Mouse (Mus musculus): Measurements from ENCODE around the gene Gigyf2. TPM values are rescaled to one million over a fixed set of nuclear protein-coding genes. Genes with fewer than 3 reads are reported as not detected.

The Gigyf2 gene
- polyA plus RNA-seq, 1 experiment from 2014 or later, result 26.9 TPM

DNA sequence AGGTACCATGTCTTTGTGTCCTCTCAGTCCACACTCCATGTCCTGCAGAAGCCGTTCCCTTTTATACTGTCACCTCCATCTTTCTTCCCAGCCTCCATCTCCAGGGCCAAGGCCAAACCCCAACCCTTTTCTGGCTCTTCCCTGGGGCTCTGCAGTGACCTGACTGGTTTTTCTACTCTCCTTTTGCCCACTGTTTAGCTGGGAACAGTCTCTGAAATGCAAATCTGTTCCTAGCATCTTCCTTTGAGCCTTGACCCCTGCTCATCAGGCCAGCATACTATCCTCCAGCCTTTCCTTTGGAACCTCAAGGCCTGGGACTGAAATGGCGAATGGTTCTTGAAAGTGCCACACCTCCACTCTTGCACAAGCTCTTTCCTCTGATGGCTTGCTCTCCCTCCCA is 13.7 kb upstream of the Gigyf2 start:
- no peak for ATAC-seq (replicated peaks; ENCODE audit: insufficient number of reproducible peaks, low FRiP score, low TSS enrichment)
- WGBS (ENCODE audit: insufficient replicate concordance), result 83% methylated on average over 2 of the region's 2 CpGs
- Histone ChIP-seq H3K4me3 (ENCODE audit: low read depth, low read length) (no peak overlapping the region), H3K9me3 (replicated peaks; ENCODE audit: control insufficient read depth, low read length) (no peaks in the 10 kb centered on the region), H3K27me3 (ENCODE audit: control insufficient read depth, insufficient read depth, low read length) (no peaks in the 10 kb centered on the region), H3K9ac (ENCODE audit: low read depth, low read length) (no peak overlapping the region), H3K36me3 (ENCODE audit: control insufficient read depth, insufficient read depth, low read length) (no peaks in the 10 kb centered on the region), H3K27ac (ENCODE audit: low read depth, low read length) (no peak overlapping the region), H3K4me1 (ENCODE audit: control insufficient read depth, insufficient read depth, low read length) (no peaks in the 10 kb centered on the region), H3K4me2 (no peak overlapping the region)

DNA sequence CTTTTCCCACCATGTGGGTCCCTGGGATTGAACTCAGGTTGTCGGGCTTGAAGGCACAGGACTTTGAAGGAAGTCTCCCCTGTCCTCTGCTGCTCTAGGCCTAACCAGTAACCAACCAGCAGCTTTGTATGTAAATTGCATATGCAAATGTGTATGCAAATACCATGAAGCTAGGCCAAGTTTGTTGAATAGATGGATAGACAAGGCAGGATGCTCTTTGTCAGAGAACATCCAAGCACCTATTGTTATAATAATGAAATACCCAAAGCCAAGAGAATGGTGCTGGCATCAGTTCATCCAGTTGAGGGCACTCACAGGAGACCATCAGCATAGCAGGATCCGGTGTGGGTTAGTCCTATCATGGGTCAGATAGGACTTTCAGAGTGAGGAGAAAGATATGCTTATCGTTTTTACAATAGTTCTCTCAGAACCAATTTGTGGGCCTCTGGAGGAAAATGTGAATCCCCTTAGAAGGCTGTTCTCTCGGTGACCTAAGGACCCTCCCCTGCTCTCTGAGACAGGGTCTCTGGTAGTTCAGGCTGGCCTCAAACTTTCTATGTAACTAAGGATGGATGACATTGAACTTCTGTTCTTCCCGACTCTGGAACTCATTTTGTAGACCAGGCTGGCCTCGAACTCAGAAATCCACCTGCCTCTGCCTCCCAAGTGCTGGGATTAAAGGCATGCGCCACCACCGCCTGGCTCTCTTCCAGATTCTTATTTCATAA is 12.8 kb upstream of the Gigyf2 start:
- H3K9ac ChIP-seq (ENCODE audit: low read depth, low read length), result no peak overlapping the region
- no peaks in the 10 kb centered on the region for H3K9me3 ChIP-seq (replicated peaks; ENCODE audit: control insufficient read depth, low read length)
- no peak overlapping the region for H3K4me2 ChIP-seq
- H3K4me3 ChIP-seq (ENCODE audit: low read depth, low read length), result no peak overlapping the region
- H3K36me3 ChIP-seq (ENCODE audit: control insufficient read depth, insufficient read depth, low read length), result no peaks in the 10 kb centered on the region
- no peak overlapping the region for H3K27ac ChIP-seq (ENCODE audit: low read depth, low read length)
- no peaks in the 10 kb centered on the region for H3K4me1 ChIP-seq (ENCODE audit: control insufficient read depth, insufficient read depth, low read length)
- H3K27me3 ChIP-seq (ENCODE audit: control insufficient read depth, insufficient read depth, low read length), result no peaks in the 10 kb centered on the region
- no peak for ATAC-seq (replicated peaks; ENCODE audit: insufficient number of reproducible peaks, low FRiP score, low TSS enrichment)
- 80% methylated on average over 8 of the region's 8 CpGs for WGBS (ENCODE audit: insufficient replicate concordance)

DNA sequence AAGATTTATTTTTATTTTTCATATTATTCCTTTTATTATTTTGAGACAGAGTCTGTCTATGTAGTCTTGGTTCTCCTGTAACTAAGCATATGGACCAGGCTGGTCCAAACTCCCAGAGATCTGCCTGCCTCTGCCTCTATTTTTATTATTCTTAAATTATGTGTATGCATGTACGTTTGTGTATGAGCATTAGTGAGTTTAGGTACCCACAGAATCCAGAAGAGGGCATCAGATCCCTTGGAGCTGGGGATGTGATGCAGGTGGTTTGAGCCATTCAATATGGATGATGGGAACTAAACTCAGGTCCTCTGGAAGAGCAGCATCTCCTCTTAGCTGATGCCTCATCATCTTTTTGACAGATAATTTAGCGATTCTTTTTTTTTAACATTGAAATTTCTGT is 11.4 kb upstream of the Gigyf2 start:
- H3K27ac ChIP-seq (ENCODE audit: low read depth, low read length), result no peak overlapping the region

DNA sequence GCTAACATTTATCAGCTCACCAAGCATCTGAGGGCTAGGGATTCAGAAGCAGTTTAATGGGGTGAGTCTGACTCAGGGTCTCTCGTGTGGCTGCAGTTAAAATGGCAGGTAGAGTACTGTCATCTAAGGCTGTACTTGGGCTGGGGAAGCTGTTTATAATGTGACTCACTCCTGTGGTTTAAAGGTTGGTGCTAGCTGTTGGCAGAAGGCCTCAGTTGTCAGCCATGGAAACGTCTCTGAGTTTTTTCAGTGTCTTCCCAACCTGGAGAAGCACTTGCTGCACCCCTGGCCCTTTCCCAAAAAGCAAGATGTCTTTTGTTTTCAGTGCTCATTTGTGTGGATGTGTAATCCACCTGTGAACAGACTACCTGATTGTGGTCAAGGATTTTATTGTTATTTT is 10.9 kb upstream of the Gigyf2 start:
- Histone ChIP-seq H3K9me3 (replicated peaks; ENCODE audit: control insufficient read depth, low read length) (peaks cover 6% of the 10 kb centered on the region; the same call in 1 of the 2 replicates), H3K4me1 (ENCODE audit: control insufficient read depth, insufficient read depth, low read length) (no peaks in the 10 kb centered on the region), H3K4me3 (ENCODE audit: low read depth, low read length) (no peak overlapping the region), H3K4me2 (no peak overlapping the region), H3K36me3 (ENCODE audit: control insufficient read depth, insufficient read depth, low read length) (no peaks in the 10 kb centered on the region), H3K9ac (ENCODE audit: low read depth, low read length) (no peak overlapping the region), H3K27me3 (ENCODE audit: control insufficient read depth, insufficient read depth, low read length) (no peaks in the 10 kb centered on the region), H3K27ac (ENCODE audit: low read depth, low read length) (no peak overlapping the region)
- ATAC-seq (replicated peaks; ENCODE audit: insufficient number of reproducible peaks, low FRiP score, low TSS enrichment), result no peak
- 72% methylated on average over 2 of the region's 2 CpGs for WGBS (ENCODE audit: insufficient replicate concordance)

More for the DNA sequence above, 11.4 kb upstream of the Gigyf2 start:
- no peak overlapping the region for H3K9ac ChIP-seq (ENCODE audit: low read depth, low read length)
- no peak for ATAC-seq (replicated peaks; ENCODE audit: insufficient number of reproducible peaks, low FRiP score, low TSS enrichment)
- H3K4me3 ChIP-seq (ENCODE audit: low read depth, low read length), result no peak overlapping the region
- 85% methylated on average over 2 of the region's 2 CpGs for WGBS (ENCODE audit: insufficient replicate concordance)
- no peaks in the 10 kb centered on the region for H3K4me1 ChIP-seq (ENCODE audit: control insufficient read depth, insufficient read depth, low read length)
- H3K27me3 ChIP-seq (ENCODE audit: control insufficient read depth, insufficient read depth, low read length), result no peaks in the 10 kb centered on the region
- H3K9me3 ChIP-seq (replicated peaks; ENCODE audit: control insufficient read depth, low read length), result peaks cover 5% of the 10 kb centered on the region; the same call in 1 of the 2 replicates
- no peak overlapping the region for H3K4me2 ChIP-seq
- H3K36me3 ChIP-seq (ENCODE audit: control insufficient read depth, insufficient read depth, low read length), result no peaks in the 10 kb centered on the region

DNA sequence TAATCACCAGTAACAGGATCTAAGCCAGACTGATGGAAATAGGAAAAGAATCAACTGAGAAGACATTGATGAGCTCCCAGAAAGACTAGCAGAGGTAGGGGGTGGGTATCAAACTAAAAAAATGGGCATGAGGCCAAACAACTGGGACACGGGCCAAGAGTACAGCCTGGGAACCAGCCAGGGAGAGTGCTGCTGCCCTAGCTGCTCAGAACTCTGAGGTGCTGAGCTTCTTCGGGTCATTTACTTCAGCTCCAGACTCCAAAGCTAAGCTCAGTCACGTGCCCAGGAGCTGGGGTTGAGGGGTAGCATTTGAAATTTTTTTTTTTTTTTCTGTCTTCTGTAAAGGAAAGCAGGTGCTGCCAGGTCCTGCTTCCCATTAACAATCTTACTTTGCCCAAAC is 10.1 kb upstream of the Gigyf2 start:
- no peaks in the 10 kb centered on the region for H3K4me1 ChIP-seq (ENCODE audit: control insufficient read depth, insufficient read depth, low read length)
- no peaks in the 10 kb centered on the region for H3K36me3 ChIP-seq (ENCODE audit: control insufficient read depth, insufficient read depth, low read length)
- H3K27ac ChIP-seq (ENCODE audit: low read depth, low read length), result no peak overlapping the region
- no peak overlapping the region for H3K9ac ChIP-seq (ENCODE audit: low read depth, low read length)
- WGBS (ENCODE audit: insufficient replicate concordance), result 57% methylated on average over 3 of the region's 3 CpGs
- H3K4me3 ChIP-seq (ENCODE audit: low read depth, low read length), result no peak overlapping the region
- no peaks in the 10 kb centered on the region for H3K27me3 ChIP-seq (ENCODE audit: control insufficient read depth, insufficient read depth, low read length)
- H3K4me2 ChIP-seq, result no peak overlapping the region
- peaks cover 11% of the 10 kb centered on the region for H3K9me3 ChIP-seq (replicated peaks; ENCODE audit: control insufficient read depth, low read length)
- ATAC-seq (replicated peaks; ENCODE audit: insufficient number of reproducible peaks, low FRiP score, low TSS enrichment), result no peak

DNA sequence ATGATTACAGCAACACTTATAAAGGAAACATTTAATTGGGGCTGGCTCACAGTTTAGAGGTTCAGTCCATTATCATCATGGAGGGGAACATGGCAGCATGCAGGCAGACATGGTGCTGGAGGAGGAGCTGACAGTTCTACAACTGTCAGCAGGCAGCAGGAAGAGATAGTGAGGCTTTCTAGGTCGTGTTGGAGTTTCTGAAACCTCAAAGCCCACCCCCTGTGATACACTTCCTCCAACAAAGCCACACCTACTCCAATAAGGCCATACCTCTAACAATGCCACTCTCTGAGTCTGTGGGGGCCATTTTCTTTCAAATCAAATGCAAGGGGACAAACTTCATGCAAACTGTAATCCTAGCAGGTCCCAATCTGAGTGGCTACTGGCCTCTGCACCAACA is 5.7 kb upstream of the Gigyf2 start:
- Histone ChIP-seq H3K4me1 (ENCODE audit: control insufficient read depth, insufficient read depth, low read length) (no peaks in the 10 kb centered on the region), H3K4me3 (ENCODE audit: low read depth, low read length) (no peak overlapping the region), H3K4me2 (no peak overlapping the region), H3K9ac (ENCODE audit: low read depth, low read length) (no peak overlapping the region), H3K27ac (ENCODE audit: low read depth, low read length) (no peak overlapping the region), H3K9me3 (replicated peaks; ENCODE audit: control insufficient read depth, low read length) (peaks cover 11% of the 10 kb centered on the region), H3K36me3 (ENCODE audit: control insufficient read depth, insufficient read depth, low read length) (no peaks in the 10 kb centered on the region), H3K27me3 (ENCODE audit: control insufficient read depth, insufficient read depth, low read length) (no peaks in the 10 kb centered on the region)
- WGBS (ENCODE audit: insufficient replicate concordance), result 17% methylated on average over 1 of the region's 1 CpGs
- ATAC-seq (replicated peaks; ENCODE audit: insufficient number of reproducible peaks, low FRiP score, low TSS enrichment), result no peak

DNA sequence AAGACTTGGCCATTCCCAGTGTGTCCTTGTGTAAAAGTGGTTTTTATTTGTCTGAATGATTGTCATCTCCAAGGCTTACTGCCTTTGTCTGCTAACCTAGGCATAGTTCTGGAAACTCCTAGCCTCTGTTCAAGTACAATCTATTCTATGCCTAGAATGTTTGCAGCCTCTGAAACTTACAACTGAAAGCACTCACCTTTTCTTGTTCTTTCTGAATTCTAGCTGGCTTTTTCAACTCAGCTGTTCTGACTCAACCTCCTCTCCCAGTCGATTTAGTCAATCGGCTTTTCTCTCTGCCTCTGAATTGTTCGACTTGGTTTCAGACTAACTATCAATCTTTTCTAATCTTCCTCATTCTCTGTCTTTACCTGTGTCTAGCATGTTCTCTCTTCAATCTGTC is 4.0 kb upstream of the Gigyf2 start:
- Histone ChIP-seq H3K36me3 (ENCODE audit: control insufficient read depth, insufficient read depth, low read length) (no peaks in the 10 kb centered on the region), H3K9ac (ENCODE audit: low read depth, low read length) (no peak overlapping the region), H3K9me3 (replicated peaks; ENCODE audit: control insufficient read depth, low read length) (peaks cover 11% of the 10 kb centered on the region), H3K4me3 (ENCODE audit: low read depth, low read length) (no peak overlapping the region), H3K4me1 (ENCODE audit: control insufficient read depth, insufficient read depth, low read length) (no peaks in the 10 kb centered on the region), H3K4me2 (no peak overlapping the region), H3K27ac (ENCODE audit: low read depth, low read length) (no peak overlapping the region), H3K27me3 (ENCODE audit: control insufficient read depth, insufficient read depth, low read length) (no peaks in the 10 kb centered on the region)
- 89% methylated on average over 3 of the region's 3 CpGs for WGBS (ENCODE audit: insufficient replicate concordance)
- ATAC-seq (replicated peaks; ENCODE audit: insufficient number of reproducible peaks, low FRiP score, low TSS enrichment), result no peak

DNA sequence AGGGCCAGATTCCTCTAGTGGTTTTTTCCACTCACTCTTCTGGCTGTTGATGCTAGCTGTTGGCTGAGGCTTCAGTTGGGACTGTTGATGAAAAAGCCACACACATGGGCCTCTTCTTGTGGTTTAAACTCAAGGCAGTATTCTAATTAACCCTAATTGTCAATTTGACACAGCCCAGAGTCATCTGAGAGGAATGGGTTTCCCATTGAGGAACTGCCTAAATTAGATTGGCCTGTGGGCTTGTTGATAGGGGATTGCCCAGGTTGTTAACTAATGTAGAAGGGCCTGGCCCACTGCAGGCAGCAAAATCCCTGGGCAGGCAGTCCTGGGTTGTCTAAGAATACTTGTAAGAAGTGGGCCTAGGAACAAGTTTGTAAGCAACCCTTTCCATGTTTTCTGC is 2.1 kb upstream of the Gigyf2 start:
- H3K4me3 ChIP-seq (ENCODE audit: low read depth, low read length), result no peak overlapping the region
- no peaks in the 10 kb centered on the region for H3K27me3 ChIP-seq (ENCODE audit: control insufficient read depth, insufficient read depth, low read length)
- no peak overlapping the region for H3K4me2 ChIP-seq
- no peak for ATAC-seq (replicated peaks; ENCODE audit: insufficient number of reproducible peaks, low FRiP score, low TSS enrichment)
- no peak overlapping the region for H3K9ac ChIP-seq (ENCODE audit: low read depth, low read length)
- H3K9me3 ChIP-seq (replicated peaks; ENCODE audit: control insufficient read depth, low read length), result peaks cover 10% of the 10 kb centered on the region
- no peak overlapping the region for H3K27ac ChIP-seq (ENCODE audit: low read depth, low read length)
- no peaks in the 10 kb centered on the region for H3K36me3 ChIP-seq (ENCODE audit: control insufficient read depth, insufficient read depth, low read length)
- peaks cover 3% of the 10 kb centered on the region; the same call in 1 of the 2 replicates for H3K4me1 ChIP-seq (ENCODE audit: control insufficient read depth, insufficient read depth, low read length)

DNA sequence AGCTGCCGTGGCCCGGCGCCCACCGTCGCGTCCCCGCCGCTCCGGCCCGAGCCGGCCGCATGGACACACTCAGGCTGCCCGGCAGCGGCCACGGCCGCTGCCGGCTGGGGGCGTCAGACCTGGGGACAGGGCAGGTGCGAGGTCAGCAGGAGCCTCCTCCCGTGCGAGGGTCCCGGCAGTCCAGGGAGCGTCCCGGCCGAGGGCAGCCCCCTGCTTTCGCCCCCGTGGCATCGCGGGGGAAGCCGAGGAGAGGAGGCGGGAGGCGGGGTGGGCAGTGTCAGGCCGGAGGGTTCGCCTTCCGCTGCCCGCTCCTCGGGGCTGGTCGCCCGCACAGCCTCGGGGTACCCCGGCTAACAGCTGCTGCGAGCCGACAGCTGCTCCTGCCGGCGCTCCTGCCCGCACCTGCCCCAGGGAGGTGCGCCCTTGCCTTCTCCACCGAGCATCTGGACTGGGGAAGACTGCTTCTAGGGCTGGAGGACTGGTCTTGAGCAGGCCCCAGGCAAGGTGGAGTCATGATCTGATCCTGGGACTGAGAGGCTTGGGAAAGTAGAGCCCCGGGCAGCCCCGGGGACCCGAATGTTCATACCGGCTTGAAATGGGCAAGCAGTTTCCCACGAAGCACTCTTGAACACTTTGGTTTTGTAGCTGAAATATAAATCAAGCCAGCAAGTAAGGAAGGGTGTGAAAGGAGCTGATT is 515 bp downstream of the Gigyf2 start:
- peak overlapping the region; percentile 81 for H3K4me2 ChIP-seq
- WGBS (ENCODE audit: insufficient replicate concordance), result under 1% methylated on average over 47 of the region's 53 CpGs
- H3K9ac ChIP-seq (ENCODE audit: low read depth, low read length), result peak overlapping the region; percentile 96
- H3K4me3 ChIP-seq (ENCODE audit: low read depth, low read length), result peak overlapping the region; percentile 99
- H3K9me3 ChIP-seq (replicated peaks; ENCODE audit: control insufficient read depth, low read length), result no peaks in the 10 kb centered on the region
- no peaks in the 10 kb centered on the region for H3K36me3 ChIP-seq (ENCODE audit: control insufficient read depth, insufficient read depth, low read length)
- H3K27me3 ChIP-seq (ENCODE audit: control insufficient read depth, insufficient read depth, low read length), result no peaks in the 10 kb centered on the region
- peak overlapping the region; percentile 92 for H3K27ac ChIP-seq (ENCODE audit: low read depth, low read length)
- peaks cover 3% of the 10 kb centered on the region; the same call in 1 of the 2 replicates for H3K4me1 ChIP-seq (ENCODE audit: control insufficient read depth, insufficient read depth, low read length)
- peak; percentile 81 for ATAC-seq (replicated peaks; ENCODE audit: insufficient number of reproducible peaks, low FRiP score, low TSS enrichment)
